Comparison of ENCODE assay signal across 28 mouse cellular contexts in genomic region chr10:110933584-110933983, GRCm38 (mm10).
"Had no signal": no experiment of that assay in that cellular context is flagged by ENCODE, and none has a peak within 500 bp of the region (broad histone marks: within the 10 kb centered on the region; RNA-seq: fewer than 3 reads in every experiment).

No protein-coding gene starts in this region.

- H3K4me2 ChIP-seq: heart, embryonic 12.5 days; heart, embryonic 15.5 days; hindbrain, embryonic 12.5 days; hindbrain, embryonic 14.5 days; kidney, embryonic 15.5 days; limb, embryonic 13.5 days; limb, embryonic 15.5 days; liver, embryonic 12.5 days had no signal

- H3K27me3 ChIP-seq: heart, embryonic 12.5 days; heart, embryonic 15.5 days; hindbrain, embryonic 12.5 days; kidney, embryonic 15.5 days; limb, embryonic 13.5 days; limb, embryonic 15.5 days; liver, embryonic 12.5 days had no signal

- H3K27ac ChIP-seq: gastrocnemius, adult 2 months; heart, embryonic 10.5 days; heart, embryonic 15.5 days; hindbrain, embryonic 10.5 days; hindbrain, embryonic 12.5 days; hindbrain, embryonic 14.5 days; hindbrain, postnatal 0 days; kidney, embryonic 15.5 days; kidney, postnatal 0 days; limb, embryonic 13.5 days; limb, embryonic 15.5 days; liver, embryonic 12.5 days; liver, embryonic 14.5 days had no signal

- H3K9me3 ChIP-seq: heart, embryonic 10.5 days; heart, embryonic 12.5 days; heart, embryonic 15.5 days; hindbrain, embryonic 10.5 days; hindbrain, embryonic 12.5 days; kidney, embryonic 15.5 days; limb, embryonic 13.5 days; limb, embryonic 15.5 days; liver, embryonic 12.5 days had no signal

- H3K4me3 ChIP-seq: gastrocnemius, adult 2 months; heart, embryonic 10.5 days; heart, embryonic 12.5 days; heart, embryonic 15.5 days; hindbrain, embryonic 10.5 days; hindbrain, embryonic 12.5 days; kidney, embryonic 15.5 days; limb, embryonic 13.5 days; limb, embryonic 15.5 days; liver, embryonic 12.5 days had no signal

- ATAC-seq: hindbrain, postnatal 0 days; intestine, embryonic 16.5 days; liver, embryonic 12.5 days had no signal

- H3K9ac ChIP-seq: heart, embryonic 12.5 days; heart, embryonic 15.5 days; hindbrain, embryonic 12.5 days; hindbrain, embryonic 14.5 days; kidney, embryonic 15.5 days; limb, embryonic 13.5 days; limb, embryonic 15.5 days; liver, embryonic 12.5 days; liver, embryonic 14.5 days had no signal

- DNase-seq: gastrocnemius, adult 2 months; gastrocnemius, postnatal 10 days; gastrocnemius, postnatal 25 days; heart, adult 18-20 months; heart, postnatal 14 days; heart, postnatal 36 days; kidney, adult 11 months; kidney, adult 2 months; kidney, adult 9 months; kidney, postnatal 14 days; kidney, postnatal 36 days; layer of hippocampus, adult 9-11 months; layer of hippocampus, postnatal 36 days; left cerebral cortex, postnatal 4 days had no signal
